Mouse (Mus musculus): ENCODE results near the gene Olfr834. TPM values are rescaled to one million over a fixed set of nuclear protein-coding genes. Genes with fewer than 3 reads are reported as not detected.

The Olfr834 gene
- polyA plus RNA-seq (2012; ENCODE audit: insufficient read depth, low replicate concordance) = not detected in 2 replicates

DNA sequence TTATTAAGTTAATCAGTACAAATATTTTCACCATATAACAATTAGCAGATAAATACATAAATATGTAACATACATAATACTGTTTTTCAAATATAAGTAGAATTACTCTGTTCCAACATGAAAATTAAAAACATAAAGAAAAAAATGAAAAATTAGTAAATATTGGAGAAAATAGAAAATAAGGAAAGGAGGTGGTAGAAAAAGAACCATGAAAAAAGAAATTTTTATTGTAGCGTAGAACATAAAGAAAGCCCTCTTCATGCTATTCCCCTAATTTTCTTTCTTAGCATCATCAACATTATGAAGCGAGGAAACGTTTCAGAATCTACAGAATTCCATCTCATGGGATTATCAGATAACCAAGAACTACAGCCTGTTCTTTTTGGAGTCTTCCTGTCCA lies at the start of gene Olfr834:
Olfr834 (plus strand) TSS at position 301 of the 400 bp plus-strand sequence.
- Histone ChIP-seq H3K4me3 (replicated peaks) (no peak within 1 kb of the TSS), H3K27me3 (replicated peaks) (no peaks in the 10 kb centered on the region), H3K9me3 (no peaks in the 10 kb centered on the region), H3K36me3 (replicated peaks; ENCODE audit: low read length) (no peaks in the 10 kb centered on the region), H3K4me1 (no peaks in the 10 kb centered on the region)
- TF ChIP-seq GATA1 (IDR thresholded peaks at IDR 0.05; ENCODE audit: borderline replicate concordance, low read length) = no peak
- TF ChIP-seq FLI1 (IDR thresholded peaks at IDR 0.05; ENCODE audit: low read length) = no peak

DNA sequence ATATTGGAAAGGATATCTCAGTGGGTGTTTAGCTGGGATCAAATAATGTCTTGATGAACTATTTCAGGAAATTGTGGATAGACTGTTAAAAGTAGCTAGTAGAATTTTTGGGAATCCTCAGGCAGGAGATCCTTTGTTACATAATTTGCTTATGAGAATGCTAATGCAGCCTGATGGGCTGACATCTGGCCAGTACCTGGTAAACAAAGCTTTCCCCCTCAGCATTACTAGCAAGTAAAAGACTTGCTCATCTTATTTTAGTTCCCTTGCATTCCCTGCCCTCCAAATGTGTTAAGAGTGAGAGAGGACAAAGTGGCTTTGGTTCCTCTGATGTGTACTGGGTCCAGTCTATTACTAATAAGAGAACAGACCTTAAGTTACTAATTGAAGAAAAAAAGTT lies 25.8 kb upstream of the Olfr834 start:
- TF ChIP-seq GATA1 (IDR thresholded peaks at IDR 0.05; ENCODE audit: borderline replicate concordance, low read length) = no peak
- TF ChIP-seq FLI1 (IDR thresholded peaks at IDR 0.05; ENCODE audit: low read length) = no peak

DNA sequence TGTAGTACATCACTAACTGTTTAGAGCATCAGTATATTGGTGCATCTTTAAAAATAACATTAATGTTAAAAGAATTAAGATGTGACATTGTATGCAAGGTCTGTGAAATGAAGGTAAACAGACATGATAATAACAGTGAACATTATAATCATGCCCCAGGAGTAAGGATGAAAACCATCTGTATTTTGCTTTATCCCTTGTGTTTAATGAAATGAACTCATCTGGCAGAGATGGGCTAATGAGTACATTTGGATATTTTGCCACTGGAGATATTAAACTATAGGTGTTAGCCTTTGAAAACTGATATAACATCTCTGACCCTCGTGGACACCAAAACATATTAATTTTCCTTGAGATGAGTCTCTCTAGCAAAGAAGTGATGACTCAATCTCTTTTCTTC lies 44.6 kb downstream of the Olfr834 start, which contains the start of gene Olfr835:
Olfr835 (plus strand) TSS at position 301 of the 400 bp plus-strand sequence.
- Histone ChIP-seq H3K27me3 (replicated peaks) (no peaks in the 10 kb centered on the region), H3K36me3 (replicated peaks; ENCODE audit: low read length) (no peaks in the 10 kb centered on the region), H3K9me3 (peaks cover 9% of the 10 kb centered on the region; the same call in 1 of the 2 replicates), H3K4me1 (no peaks in the 10 kb centered on the region), H3K4me3 (replicated peaks) (no peak within 1 kb of the TSS)
- TF ChIP-seq FLI1 (IDR thresholded peaks at IDR 0.05; ENCODE audit: low read length) (no peak), GATA1 (IDR thresholded peaks at IDR 0.05; ENCODE audit: borderline replicate concordance, low read length) (no peak)

More for the DNA sequence above, 25.8 kb upstream of the Olfr834 start:
- no peak overlapping the region for H3K4me3 ChIP-seq (replicated peaks)
- H3K27me3 ChIP-seq (replicated peaks) = no peaks in the 10 kb centered on the region
- H3K9me3 ChIP-seq = peaks cover 13% of the 10 kb centered on the region
- H3K4me1 ChIP-seq = no peaks in the 10 kb centered on the region
- no peaks in the 10 kb centered on the region for H3K36me3 ChIP-seq (replicated peaks; ENCODE audit: low read length)

Other genes starting within 250 kb of the Olfr834 start
- gene Olfr24, start 224.0 kb upstream of the Olfr834 start, polyA plus RNA-seq (2012; ENCODE audit: insufficient read depth, low replicate concordance) = not detected in 2 replicates
- gene Olfr828, start 168.5 kb upstream of the Olfr834 start, polyA plus RNA-seq (2012; ENCODE audit: insufficient read depth, low replicate concordance) = not detected in 2 replicates
- gene Olfr829, start 133.1 kb upstream of the Olfr834 start, polyA plus RNA-seq (2012; ENCODE audit: insufficient read depth, low replicate concordance) = not detected in 2 replicates
- gene Olfr830, start 113.3 kb upstream of the Olfr834 start, polyA plus RNA-seq (2012; ENCODE audit: insufficient read depth, low replicate concordance) = not detected in 2 replicates
- not detected in 2 replicates for gene Olfr832, start 50.9 kb upstream of the Olfr834 start, polyA plus RNA-seq (2012; ENCODE audit: insufficient read depth, low replicate concordance)
- not detected in 2 replicates for gene Olfr835, start 44.7 kb downstream of the Olfr834 start, polyA plus RNA-seq (2012; ENCODE audit: insufficient read depth, low replicate concordance)
- gene Olfr836, start 132.4 kb downstream of the Olfr834 start, polyA plus RNA-seq (2012; ENCODE audit: insufficient read depth, low replicate concordance) = not detected in 2 replicates
- gene Olfr837, start 148.3 kb downstream of the Olfr834 start, polyA plus RNA-seq (2012; ENCODE audit: insufficient read depth, low replicate concordance) = not detected in 2 replicates
- gene Olfr839-ps1, start 189.3 kb downstream of the Olfr834 start, polyA plus RNA-seq (2012; ENCODE audit: insufficient read depth, low replicate concordance) = not detected in 2 replicates